Mouse (Mus musculus) hindbrain, embryonic 13.5 days (tissue): ENCODE measurements at regions not wholly inside any gene's neighbourhood (a gene's known extent, or its start where the extent isn't known, plus 50 kb on each side); places are given as distances from the start of the nearest gene placed in this dataset.

Experiments
- ATAC-seq: fragments of 200-750 bp; cut with Nextera tagmentation; 2 replicates; pipeline ENCODE4 v1.8.0; 2017; ENCODE audit warnings: moderate TSS enrichment; ENCODE audit not compliant: low FRiP score
- H3K27ac ChIP-seq: fragments of 300-500 bp; sonication (generic); 2 replicates; pipeline ENCODE4 v1.5.1; 2015; ENCODE audit warnings: inconsistent platforms, mild to moderate bottlenecking, moderate library complexity
- H3K27me3 ChIP-seq: fragments of 300-500 bp; sonication (generic); 2 replicates; pipeline ENCODE4 v1.6.1; 2015; ENCODE audit warnings: mild to moderate bottlenecking, inconsistent platforms
- H3K36me3 ChIP-seq: fragments of 300-500 bp; sonication (generic); 2 replicates; pipeline ENCODE4 v1.6.1; 2015; ENCODE audit warnings: mild to moderate bottlenecking, inconsistent platforms
- H3K4me1 ChIP-seq: fragments of 300-500 bp; sonication (generic); replicated peaks from 2 replicates; pipeline ENCODE4 v1.6.1; 2015; ENCODE audit warnings: inconsistent platforms
- H3K4me2 ChIP-seq: fragments of 300-500 bp; sonication (generic); 2 replicates; pipeline ENCODE4 v1.6.1; 2015; ENCODE audit warnings: inconsistent platforms, mild to moderate bottlenecking, moderate library complexity
- H3K4me3 ChIP-seq: fragments of 300-500 bp; sonication (generic); 2 replicates; pipeline ENCODE4 v1.5.1; 2015; ENCODE audit warnings: mild to moderate bottlenecking, inconsistent platforms
- H3K9ac ChIP-seq: fragments of 300-500 bp; sonication (generic); 2 replicates; pipeline ENCODE4 v1.6.1; 2015; ENCODE audit warnings: mild to moderate bottlenecking, inconsistent platforms
- H3K9me3 ChIP-seq: fragments of 300-500 bp; sonication (generic); 2 replicates; pipeline ENCODE4 v1.6.1; 2016; ENCODE audit warnings: inconsistent platforms
- WGBS: fragments of 180-500 bp; shearing (Covaris S2); methylation state at CpG from one replicate; pipeline ENCODE4 v1.1.7; 2015; 5-methylcytosine and 5-hydroxymethylcytosine counted together

- Histone ChIP-seq H3K4me2 (no peak overlapping the region), H3K9me3 (no peaks in the 10 kb centered on the region), H3K27ac (no peak overlapping the region), H3K4me3 (no peak overlapping the region), H3K4me1 (0 out of 2 replicates have a peak, but pooled peaks cover 8% of the 10 kb centered on the region), H3K27me3 (no peaks in the 10 kb centered on the region), H3K36me3 (no peaks in the 10 kb centered on the region), H3K9ac (no peak overlapping the region)
- no peak for ATAC-seq
- 52% methylated on average over 5 of the region's 5 CpGs for WGBS
Observed at GRCm38 (mm10) chr9:67708246-67708960, 50.8 kb upstream of the C2cd4b start.
